Mouse (Mus musculus) naive thymus-derived CD4-positive, alpha-beta T cell, adult 2 months (primary cell): ENCODE results near the gene Mff.

Source experiments
- DNase-seq: peaks from one replicate; pipeline ENCODE4 v3.0.0-alpha.2; 2011; ENCODE audit warnings: low read depth

Mff gene

DNA sequence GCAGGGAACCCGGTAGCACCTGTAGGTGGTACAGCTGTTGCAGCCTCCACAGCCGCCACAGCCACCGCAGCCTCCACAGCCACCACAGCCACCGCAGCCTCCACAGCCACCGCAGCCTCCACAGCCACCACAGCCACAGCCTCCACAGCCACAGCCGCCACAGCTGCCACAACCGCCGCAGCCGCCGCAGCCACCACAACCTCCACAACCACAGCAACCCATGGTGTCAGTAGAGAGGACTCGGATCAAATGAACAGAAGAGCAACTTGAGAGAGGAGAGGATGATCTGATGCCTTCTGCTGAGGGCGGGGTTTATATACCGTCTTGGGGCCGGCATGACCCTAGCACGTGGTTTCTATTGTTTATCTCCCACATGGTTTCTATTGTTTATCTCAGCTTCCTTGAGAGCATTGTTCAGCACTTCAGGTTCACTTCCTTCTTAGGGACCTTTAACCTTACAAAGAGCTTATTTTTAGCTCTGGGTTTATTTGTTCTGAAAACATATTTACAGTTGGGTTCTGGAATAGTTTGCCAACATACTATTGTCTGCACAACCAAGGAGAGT is 46.4 kb downstream of the Mff start, which contains the start of gene Gm47791:
TSS of gene Gm47791 (minus strand) at position 222 of the 565 bp plus-strand sequence.
- no peak for DNase-seq

DNA sequence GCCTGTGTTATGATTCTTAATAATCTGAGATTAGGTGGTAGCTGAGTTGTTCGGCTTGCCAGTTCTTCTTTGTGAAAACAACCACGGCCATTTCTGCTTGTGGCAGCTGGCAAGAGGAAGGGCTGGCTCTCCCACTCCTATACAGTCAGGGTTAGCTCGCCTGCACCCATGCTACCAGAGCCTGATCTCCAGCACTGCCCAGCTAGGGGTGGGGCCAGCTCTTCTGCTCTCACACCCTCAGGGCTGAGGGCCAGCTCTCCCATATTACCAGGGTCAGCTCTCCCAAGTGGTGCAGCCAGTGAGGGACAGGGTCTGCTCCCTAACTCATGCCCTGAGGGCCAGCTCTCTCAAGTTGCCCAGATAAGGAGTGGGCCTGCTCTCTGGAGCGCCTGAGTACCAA is 47.7 kb downstream of the Mff start:
- DNase-seq = no peak

DNA sequence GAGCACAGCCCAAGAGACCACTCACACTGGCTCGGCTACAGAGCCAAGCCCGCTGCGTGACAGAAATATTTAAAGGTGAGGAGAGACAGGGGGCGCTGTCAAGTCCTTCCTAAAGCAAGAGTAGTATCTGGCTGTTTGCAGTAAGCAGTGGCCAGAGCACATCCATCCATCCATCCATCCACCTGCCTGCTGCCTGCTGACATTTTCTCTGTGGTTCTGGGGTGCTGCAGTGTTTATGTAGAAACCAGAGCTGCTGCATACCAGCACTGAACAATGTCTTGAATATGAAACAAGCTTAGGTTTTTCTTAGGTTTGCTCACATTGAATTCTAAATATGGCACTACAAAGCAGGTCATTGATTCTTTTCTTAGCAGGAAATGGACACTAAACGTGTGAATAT is 48.5 kb downstream of the Mff start:
- DNase-seq = no peak

DNA sequence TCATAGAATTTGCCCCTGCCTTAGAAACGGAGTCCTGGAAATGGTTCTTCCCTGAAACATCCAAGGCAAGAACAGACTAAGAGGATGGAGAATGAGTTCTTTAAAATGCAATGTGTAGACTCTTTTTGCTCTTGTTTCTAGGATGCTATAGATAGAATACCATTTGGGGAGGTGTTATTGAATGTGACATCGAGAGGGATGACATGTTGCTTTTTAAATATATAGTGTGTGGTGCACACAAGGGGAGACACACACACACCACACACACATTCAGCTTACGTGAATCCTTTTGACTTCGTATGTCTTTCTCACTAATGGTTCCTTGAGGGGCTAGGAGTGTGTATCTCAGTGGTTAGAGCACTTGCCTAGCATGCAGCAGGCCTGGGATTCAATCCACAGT is 50.6 kb downstream of the Mff start:
- no peak for DNase-seq

DNA sequence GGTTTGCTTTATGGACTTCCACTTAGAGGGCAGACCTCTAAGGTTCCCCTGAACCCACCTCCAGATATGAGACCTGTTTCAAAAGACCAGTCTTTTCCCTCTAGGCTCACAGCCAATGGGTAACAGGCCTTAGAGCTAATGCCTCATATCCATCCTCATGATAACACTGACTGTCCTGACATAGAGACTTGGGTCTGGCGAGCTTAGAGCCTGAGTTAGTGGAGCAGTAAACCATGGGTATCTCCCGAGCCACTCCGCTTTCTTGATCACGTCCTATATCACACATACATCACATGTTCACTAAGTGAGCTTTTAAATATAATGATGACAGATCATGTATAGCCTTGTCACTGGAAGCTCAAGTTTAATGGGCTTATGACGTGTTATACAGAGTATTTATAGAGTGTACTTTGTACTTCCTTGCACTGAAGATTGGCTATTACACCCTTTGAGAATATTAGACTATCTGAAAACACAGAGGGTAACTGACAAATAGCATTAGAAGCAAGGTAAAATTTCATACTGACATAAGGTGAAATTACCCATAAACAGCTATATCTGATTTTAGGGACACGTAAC is 54.8 kb downstream of the Mff start:
- no peak for DNase-seq

DNA sequence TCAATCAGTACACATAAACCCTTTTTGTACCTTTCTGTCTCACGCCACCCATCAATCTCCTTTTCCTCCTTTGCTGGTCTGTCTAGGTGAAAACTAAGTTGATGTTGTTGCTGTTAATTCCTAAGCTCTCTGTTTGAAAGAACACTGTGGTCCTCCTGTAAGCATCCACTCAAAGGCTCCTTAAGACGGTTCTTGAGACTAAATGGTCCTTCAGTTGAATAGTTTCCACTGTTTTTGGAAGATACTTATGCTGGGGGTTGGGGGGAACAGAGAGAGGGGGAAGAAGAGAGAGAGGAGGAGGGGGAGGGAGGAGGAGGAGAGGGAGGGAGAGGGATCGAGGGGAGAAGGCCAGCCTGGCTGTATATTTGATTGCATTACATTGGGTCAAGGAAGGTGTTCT is 58.9 kb downstream of the Mff start:
- DNase-seq = no peak

DNA sequence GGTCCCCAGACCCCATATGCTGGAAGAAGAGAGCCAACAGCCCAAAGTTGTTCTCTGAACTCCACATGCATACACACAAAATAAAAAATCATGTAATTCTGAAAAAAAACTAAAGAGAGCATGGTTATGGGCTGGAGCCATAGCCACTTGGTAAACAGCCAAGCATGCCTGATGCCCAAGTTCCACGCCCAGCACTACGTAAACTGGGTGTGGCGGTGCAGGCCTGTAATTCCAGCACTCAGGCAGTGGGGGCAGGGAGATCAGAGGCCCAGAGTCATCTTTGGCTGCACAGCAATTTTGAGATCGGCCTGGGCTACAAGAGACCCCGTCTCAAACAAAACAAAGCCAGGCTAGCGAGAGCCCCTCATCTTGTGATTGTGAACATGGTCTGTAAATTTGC is 60.9 kb downstream of the Mff start:
- no peak for DNase-seq

DNA sequence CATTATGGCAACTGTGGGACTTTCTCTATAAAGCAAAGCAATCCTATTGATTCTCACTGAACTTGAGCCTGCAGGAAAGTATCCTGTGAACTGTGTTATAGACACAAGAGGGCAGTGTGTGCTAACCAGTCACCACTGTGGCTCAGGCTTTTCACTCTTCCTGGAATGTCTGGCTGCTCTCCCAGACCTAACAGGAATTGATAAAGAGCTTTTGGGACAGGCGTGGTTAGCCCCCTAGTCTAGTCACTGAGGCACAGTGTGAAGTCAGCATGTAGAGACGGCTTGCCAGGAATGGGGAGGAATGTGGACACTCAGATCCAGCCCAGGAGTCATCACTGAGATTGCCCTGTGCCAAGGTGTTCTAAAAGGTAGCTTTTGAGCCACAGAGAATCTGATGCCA is 62.7 kb downstream of the Mff start:
- DNase-seq = peak; percentile 71

DNA sequence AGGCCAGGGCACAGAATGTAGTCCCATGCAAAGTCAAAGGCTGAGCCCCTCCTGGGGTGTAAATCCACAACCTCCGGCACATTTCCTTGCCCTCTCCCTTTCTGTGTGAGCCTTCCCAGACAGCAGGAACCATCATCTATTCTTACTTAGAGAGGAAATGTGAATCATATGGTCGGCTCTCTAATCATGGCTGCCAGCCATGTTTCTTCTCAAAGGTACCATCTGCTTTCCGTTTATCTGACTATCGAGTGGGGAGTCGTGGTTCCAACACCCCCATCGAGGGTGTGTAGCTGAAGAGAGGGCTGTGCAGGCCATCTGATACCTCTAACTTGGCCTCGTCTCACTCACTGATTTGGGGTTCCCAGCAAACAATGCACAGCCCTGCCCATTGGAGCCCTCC is 63.4 kb downstream of the Mff start:
- DNase-seq = no peak

DNA sequence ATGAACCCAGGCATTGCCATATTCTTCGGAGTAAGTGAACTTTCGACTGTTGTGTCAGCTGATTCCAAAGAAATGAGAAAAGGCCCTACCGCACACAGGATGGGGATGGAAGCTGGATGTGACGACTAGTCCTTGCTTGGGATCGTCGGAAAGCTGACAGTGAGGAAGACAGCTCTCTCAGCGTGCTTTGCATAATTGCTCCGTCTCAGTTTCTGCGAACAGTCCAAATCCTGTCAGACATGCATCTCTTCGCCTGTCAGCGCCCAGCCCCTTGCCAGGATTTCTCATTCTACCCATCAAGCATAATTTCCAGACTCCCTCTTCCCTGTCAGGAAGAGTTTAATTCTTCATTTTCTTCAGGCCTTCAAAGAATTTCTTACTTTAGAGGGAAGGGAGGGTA is 66.4 kb downstream of the Mff start:
- no peak for DNase-seq

DNA sequence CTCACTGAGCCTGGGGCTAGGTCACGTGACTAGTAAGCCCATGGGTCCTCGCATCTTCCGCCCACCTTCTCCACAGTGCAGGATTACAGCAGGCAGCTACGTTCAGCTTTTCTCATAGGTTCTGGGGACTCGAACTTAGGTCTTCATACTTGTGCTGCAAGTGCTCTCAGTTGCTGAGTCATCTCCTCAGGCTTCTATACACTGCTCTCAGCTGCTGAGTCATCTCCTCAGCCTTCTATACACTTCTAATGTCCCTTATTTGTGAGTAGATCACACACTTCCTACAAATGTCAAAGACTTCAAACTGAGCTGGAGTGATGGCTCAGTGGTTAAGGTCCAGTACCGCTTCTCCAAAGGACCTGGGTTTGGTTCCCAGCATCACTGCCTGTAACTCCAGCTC is 67.5 kb downstream of the Mff start:
- DNase-seq = no peak

DNA sequence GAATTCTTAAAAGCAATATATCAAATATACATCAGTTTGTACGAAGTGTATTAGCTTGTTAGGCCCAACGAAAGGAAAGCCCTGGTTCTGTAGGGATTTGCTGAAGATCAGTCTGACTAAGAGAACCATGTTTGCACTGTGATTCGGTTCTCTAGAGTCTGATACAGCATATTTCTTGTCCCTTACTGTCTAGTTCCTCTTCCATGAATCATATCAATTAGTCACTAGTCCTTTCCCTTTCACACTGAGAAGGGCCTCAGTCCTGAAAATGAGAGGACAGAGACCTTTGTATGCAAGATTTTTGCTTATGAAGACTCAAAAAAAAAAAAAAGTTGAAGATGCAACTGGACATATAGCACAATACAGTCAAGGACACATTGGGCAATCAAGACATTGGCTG is 68.4 kb downstream of the Mff start:
- DNase-seq = no peak

DNA sequence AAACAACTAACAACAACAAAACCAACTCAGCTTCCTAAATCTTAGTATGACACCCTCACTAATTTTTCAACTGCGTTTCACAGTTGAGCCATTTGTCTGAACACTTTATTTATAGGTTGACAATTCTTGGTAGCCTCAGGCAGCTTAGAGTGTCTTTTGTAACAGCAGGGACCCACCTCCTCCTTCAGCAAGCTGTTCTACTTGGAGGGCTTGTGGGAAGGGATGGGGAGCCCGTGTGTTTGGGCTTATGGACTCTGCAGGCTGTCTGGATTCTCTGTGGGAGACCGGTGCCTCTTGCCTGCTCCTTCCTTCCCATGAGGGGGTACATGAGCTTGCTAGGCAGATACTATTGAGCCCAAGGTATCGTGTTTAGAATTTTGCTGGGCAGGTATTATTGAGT is 69.3 kb downstream of the Mff start:
- no peak for DNase-seq

DNA sequence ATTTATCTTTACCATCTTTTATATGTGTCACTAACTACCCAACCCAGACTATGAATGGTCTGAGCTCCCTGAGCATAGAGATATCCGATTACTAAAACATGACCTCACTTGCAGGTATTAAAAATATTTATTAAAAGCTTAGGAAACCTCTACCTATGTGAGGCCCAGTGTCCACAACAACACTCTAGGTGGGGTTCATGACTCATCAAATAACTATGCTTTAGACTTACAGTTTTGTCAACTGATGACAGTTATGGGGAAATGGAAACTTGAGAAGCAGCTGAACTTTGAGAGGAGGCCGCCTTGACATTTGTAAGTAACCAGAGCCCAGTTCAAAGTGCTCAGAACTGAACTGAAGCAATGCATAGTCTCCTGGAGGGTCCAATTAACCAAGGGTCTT is 70.5 kb downstream of the Mff start:
- peak; percentile 26 for DNase-seq

DNA sequence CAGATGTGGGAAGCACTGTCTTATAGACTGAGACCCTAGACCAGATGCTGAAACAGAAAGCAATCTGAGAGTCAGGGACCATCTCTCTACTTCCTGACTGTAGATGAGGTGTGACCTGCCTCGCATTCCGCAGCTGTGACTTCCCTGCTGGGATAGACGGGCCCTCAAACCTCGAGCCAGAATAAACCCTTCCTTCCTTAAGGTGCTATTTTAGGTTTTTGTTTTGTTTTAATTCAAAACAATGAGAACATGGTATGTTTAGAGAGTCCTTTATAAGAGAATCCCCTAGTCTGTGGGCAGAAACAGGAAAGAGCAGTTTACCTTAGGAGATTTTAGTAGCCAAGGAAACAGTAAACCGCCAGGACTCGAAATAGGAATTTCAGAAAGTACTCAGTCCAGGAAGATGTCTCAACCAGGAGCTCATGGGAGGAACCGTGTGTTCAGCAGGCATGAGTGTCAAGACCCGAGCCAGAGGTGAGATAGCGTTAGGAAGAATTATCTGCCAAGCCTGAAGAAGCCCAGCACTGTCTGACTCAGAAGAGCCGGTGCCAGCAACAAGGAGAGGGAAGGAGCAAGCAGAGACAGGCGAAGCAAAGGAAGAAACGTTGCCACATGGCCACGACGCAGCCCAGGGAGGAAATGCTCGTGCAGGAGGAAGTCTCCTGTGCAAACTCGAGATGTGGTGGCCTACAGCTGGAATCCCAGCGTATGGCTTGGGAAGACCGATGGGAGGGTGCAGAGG is 71.2 kb downstream of the Mff start:
- peak; percentile 36 for DNase-seq

DNA sequence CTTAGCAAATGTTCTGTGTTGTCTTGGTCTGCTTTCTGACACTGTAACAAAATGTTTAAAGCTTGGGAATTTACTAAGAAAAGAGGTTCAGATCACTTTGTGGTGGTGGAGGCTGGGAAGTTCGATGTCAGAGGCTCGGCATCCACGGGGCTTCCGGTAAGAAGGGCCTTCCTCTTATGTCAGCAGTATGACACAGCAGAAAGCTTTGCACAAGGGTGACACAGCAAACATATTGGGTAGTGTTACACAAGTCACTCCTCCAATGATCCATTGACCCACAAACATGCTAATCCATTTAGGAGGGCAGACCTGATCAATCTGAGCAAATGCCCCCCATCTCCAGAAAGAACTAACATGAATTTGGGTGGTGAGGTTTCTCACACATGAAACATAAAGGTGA is 72.4 kb downstream of the Mff start:
- no peak for DNase-seq

DNA sequence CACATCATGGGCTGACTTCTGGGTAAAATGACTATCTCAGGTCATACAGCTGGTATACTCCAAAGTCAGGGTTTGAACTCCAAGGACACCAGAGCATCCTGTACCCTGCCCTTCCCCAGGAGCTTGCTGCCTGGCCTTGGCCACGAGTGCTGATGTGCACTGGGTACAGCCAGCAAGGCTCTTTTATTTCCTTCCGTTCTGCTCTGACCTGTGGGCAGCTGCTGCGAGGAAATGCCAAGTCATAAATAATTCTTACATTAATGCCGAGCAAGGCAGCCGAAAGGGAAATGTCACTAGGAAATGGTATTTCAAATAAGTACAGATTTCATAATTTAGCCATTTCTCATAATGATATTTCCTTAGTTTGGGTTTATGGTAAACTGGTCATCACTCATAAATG is 73.6 kb downstream of the Mff start:
- no peak for DNase-seq

DNA sequence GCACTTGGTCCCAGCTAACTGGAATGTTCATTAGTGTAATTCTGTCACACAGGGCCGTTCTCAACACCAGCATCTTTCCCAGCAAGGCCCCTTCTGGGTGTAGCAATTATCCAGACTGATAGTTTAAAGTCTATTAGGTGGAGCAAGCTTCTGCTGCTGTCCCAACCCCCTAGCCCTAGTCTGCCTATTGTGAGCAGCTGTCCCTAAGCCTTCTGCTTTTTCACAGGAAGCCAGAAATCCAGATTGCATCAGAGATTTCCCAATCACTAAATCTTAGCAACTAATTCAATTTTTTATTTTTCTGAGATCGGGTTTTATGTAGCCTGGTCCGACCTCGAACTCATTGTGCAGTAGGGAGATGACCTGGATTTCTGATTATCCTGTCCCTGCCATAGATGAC is 74.2 kb downstream of the Mff start:
- no peak for DNase-seq

DNA sequence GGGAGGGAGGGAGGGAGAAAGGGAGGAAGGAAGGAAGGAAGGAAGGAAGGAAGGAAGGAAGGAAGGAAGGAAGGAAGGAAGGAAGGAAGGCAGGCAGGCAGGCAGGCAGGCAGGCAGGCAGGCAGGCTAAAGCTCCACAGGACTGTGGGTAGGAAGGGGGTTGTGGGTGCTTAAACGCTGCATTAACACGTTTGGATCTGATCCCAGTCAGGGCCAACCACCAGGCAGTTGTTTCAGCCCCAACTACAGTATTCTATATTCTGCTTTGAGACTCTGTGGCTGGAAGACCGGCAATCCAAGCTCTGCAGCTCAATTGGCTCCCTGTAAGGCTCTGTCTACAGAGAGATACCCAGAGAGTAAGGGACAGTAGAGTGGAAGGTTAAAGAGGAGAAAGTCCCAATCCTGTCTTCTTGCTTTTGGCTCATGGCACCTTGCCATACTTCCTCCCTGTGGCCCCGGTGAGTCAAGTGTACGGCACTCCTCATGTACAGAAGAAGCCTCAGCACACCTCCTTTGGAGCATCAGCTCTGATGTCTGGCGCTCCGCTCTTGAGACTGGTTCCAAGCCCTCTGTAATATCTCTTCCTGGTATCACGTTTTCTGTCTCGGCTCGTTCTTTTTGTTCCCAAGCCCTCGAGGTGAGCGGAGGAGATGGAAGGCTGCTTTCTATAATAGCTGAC is 76.6 kb downstream of the Mff start:
- DNase-seq = no peak
